Mouse (Mus musculus) liver, embryonic 14.5 days (tissue): ENCODE measurements around the gene Mab21l3. TPM values are rescaled to one million over a fixed set of nuclear protein-coding genes. Genes with fewer than 3 reads are reported as not detected.

Source experiments
- ATAC-seq: fragments of 200-750 bp; cut with Nextera tagmentation; 2 replicates; pipeline ENCODE4 v1.8.0; 2017; ENCODE audit warnings: moderate number of reproducible peaks, mild to moderate bottlenecking, moderate library complexity; ENCODE audit not compliant: insufficient read depth
- DNase-seq, 3 experiments: peaks; one replicate each; pipeline ENCODE4 v3.0.0-alpha.2; 2012 to 2013; ENCODE audit warnings: low read depth in 3 of 3, low spot score in 3 of 3
- H3K27ac ChIP-seq: fragments of 300-500 bp; sonication (generic); 2 replicates; pipeline ENCODE4 v1.5.1; 2014; ENCODE audit warnings: moderate library complexity, mild to moderate bottlenecking, control low read depth, inconsistent platforms
- H3K27me3 ChIP-seq: fragments of 300-500 bp; sonication (generic); 2 replicates; pipeline ENCODE4 v1.6.1; 2014; ENCODE audit warnings: mild to moderate bottlenecking, low read length, moderate library complexity; ENCODE audit not compliant: control insufficient read depth, insufficient read depth
- H3K36me3 ChIP-seq: fragments of 300-500 bp; sonication (generic); replicated peaks from 2 replicates; pipeline ENCODE4 v1.6.1; 2014; ENCODE audit warnings: low read depth; ENCODE audit not compliant: control insufficient read depth, insufficient read depth
- H3K4me1 ChIP-seq, 2 experiments: fragments of 200-500 bp in 1 of 2; fragments of 300-500 bp in 1 of 2; sonication (generic) in 1 of 2; replicated peaks; 2 replicates each; pipeline ENCODE4 v1.6.1; 2012 to 2014; ENCODE audit warnings: antibody characterized with exemption in 1 of 2, inconsistent platforms in 1 of 2, low read length in 1 of 2; ENCODE audit not compliant: control insufficient read depth in 2 of 2, insufficient read depth in 2 of 2
- H3K4me2 ChIP-seq: fragments of 300-500 bp; sonication (generic); 2 replicates; pipeline ENCODE4 v1.6.1; 2014; ENCODE audit warnings: low read depth, mild to moderate bottlenecking, control low read depth, moderate library complexity
- H3K4me3 ChIP-seq, 2 experiments: fragments of 200-500 bp in 1 of 2; fragments of 300-500 bp in 1 of 2; sonication (generic) in 1 of 2; 2 replicates each; pipeline ENCODE4 v1.5.1; 2012 to 2014; ENCODE audit warnings: low read depth in 2 of 2, low read length in 2 of 2, mild to moderate bottlenecking in 2 of 2, control low read depth in 1 of 2, inconsistent platforms in 1 of 2, moderate library complexity in 1 of 2; ENCODE audit not compliant: insufficient read depth in 1 of 2
- H3K9ac ChIP-seq: fragments of 300-500 bp; sonication (generic); replicated peaks from 2 replicates; pipeline ENCODE4 v1.6.1; 2014; ENCODE audit warnings: mild to moderate bottlenecking, control low read depth, moderate library complexity
- H3K9me3 ChIP-seq: fragments of 300-500 bp; sonication (generic); 2 replicates; pipeline ENCODE4 v1.6.1; 2016; ENCODE audit warnings: low read length, mixed read lengths; ENCODE audit not compliant: control insufficient read depth
- CTCF ChIP-seq: IDR thresholded peaks from 2 replicates; pipeline ENCODE4 v1.5.1; 2016; ENCODE audit warnings: antibody characterized with exemption, low read depth, control low read depth
- EP300 ChIP-seq: IDR thresholded peaks from 2 replicates; pipeline ENCODE4 v1.6.1; 2016; ENCODE audit warnings: antibody characterized with exemption, low read depth
- WGBS: fragments of 180-500 bp; shearing (Covaris S2); extraction: QIAGEN DNeasy Blood & Tissue Kit; methylation state at CpG from one replicate; pipeline ENCODE4 v1.1.7; 2014; ENCODE audit not compliant: insufficient replicate concordance; 5-methylcytosine and 5-hydroxymethylcytosine counted together
- polyA plus RNA-seq, 2 experiments: library from polyadenylated mRNA; depleted of rRNA in 1 of 2; stranded (reverse) in 1 of 2; unstranded in 1 of 2; fragments of >200 nt; fragmentation: Nextera tagmentation in 1 of 2; extraction: Ambion mirVana in 1 of 2; gene quantifications; 2 replicates each; pipeline versions ENCODE4 v1.2.1 to v1.2.3; 2012 to 2014

The Mab21l3 gene
- polyA plus RNA-seq, 2 experiments, result 0.02 TPM; not detected in 1

DNA sequence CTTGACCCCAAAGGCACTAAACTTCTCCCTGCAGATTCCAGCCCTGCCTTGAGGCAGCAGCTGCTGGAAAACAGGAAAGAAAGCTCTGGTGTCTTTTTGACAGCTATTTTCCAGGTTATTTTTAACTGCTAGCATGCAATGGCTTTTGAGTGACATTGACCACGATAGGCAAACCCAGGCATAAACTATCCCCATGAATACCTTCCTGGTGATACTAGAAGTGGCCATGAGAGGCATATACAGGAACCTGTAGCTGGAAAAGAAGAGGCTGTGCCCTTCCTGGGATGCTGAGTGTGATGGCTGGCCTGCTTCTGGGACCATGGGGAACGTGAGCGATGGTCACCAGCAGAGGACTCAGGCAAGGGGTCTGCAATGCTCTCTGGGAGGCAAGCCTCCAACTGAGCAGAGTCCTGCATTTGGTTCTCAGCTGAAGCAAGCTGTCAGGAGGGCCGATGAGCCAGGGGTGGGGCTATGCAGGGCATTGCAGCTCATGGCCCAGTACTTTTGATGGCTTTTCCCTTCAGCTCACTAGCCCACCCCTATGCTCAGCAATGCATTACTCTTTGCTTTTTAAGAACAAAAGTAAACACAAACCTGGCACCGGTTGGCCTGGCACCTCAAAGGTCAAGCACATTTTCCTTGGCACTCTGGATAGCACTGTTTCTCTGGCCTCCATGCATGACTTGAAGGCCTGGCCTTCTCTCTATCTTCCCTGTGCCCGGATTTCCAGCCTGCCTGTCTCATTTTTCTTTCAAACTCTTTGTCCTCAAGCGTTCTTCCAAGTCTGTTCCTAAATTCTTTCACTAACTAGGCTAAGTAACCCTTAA, 27.9 kb upstream of the Mab21l3 start:
- Histone ChIP-seq H3K27me3 (no peaks in the 10 kb centered on the region), H3K9me3 (no peaks in the 10 kb centered on the region), H3K36me3 (no peaks in the 10 kb centered on the region), H3K4me3 (no peak overlapping the region), H3K27ac (no peak overlapping the region), H3K9ac (no peak overlapping the region), H3K4me2 (no peak overlapping the region), H3K4me1 (no peaks in the 10 kb centered on the region)
- TF ChIP-seq EP300, result no peak
- no peak for TF ChIP-seq CTCF
- 56% methylated on average over 7 of the region's 7 CpGs for WGBS
- no peak for DNase-seq
- ATAC-seq, result no peak

DNA sequence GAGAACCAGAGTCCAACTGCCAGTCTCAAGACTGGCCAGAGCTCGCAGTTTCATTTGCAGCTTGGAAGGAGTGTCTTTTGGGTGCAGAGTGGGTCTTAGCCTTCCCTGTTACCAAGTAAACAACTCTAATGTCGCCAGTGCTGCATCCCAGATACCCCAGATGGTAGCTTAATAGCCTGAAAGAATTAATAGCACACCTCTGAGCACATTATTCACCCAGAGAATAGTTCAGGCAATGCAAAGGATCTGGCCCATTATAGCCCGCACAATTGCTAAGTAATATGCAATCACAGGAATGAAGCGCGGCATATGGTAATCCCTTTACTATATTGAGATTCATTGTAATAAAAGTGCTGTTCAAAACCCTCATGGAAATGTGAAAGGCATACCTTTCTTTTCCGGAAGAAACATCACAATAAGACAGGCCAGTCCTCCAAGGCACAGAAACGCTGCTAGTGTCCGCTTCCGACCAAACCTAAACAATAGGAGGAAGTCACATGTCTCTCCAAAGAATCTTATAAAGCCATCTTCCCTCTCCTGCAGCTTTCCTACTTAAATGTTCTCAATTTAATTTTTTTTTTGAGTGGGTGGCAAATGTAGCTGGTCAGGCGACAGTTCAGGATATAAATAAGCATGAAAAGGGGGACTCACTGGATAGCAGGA, 26.6 kb upstream of the Mab21l3 start:
- Histone ChIP-seq H3K4me3 (no peak overlapping the region), H3K9me3 (no peaks in the 10 kb centered on the region), H3K36me3 (no peaks in the 10 kb centered on the region), H3K4me1 (no peaks in the 10 kb centered on the region), H3K9ac (no peak overlapping the region), H3K27ac (no peak overlapping the region), H3K27me3 (no peaks in the 10 kb centered on the region), H3K4me2 (no peak overlapping the region)
- 64% methylated on average over 10 of the region's 10 CpGs for WGBS
- TF ChIP-seq EP300, result no peak
- no peak for TF ChIP-seq CTCF
- DNase-seq, result no peak
- no peak for ATAC-seq

DNA sequence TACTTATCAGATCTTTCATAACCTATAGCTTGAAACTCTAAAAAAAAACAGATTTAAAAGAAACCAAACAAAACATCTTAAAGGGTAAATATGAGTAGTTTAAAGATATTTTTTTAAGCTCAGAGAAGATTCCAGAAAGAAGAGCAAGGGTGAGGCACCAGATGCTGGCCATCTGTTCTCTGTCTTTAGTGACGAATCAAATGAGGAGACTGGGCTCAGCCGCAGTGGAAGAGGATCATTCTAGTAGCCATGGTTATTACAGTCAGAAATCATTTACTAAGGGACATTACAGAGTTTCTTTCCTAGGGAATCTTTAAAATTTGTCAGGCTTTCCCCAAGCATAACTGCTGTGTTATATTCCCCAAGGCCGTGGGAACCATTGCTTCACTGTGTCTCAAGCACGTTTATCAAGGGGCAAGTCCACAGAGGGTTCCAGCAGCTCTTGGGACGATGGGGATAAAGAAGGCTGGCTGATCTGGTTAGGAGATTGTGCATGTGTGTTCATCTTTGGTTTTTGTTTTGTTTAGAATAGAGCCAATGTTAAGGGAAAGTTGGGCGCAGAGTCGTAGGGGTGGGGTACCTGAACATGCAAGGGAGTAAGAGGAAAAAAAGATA, 24.4 kb upstream of the Mab21l3 start:
- no peak for ATAC-seq
- no peaks in the 10 kb centered on the region for H3K4me1 ChIP-seq

DNA sequence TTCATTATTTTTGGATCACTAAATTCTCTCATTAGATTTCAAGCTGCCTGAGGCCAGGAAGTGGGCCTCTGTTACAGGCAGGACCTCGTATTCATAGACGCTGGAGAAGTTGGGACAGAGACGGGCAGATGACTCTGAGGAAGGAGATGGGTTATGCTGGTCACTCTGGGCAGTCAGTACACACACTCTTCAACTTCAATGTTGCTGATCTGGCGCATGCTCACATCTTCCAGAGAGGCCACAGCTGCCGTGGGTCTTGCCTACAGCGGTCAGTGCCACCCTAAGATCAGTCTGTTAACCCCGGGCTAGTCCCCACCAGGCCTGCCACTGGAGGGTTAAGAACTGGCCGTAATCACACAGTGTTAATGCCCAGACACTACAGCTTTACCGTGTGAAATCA, 23.2 kb upstream of the Mab21l3 start:
- no peaks in the 10 kb centered on the region for H3K9me3 ChIP-seq
- no peaks in the 10 kb centered on the region for H3K4me1 ChIP-seq
- no peak overlapping the region for H3K4me2 ChIP-seq
- no peaks in the 10 kb centered on the region for H3K36me3 ChIP-seq
- no peaks in the 10 kb centered on the region for H3K27me3 ChIP-seq
- TF ChIP-seq CTCF (no peak), EP300 (no peak)
- H3K9ac ChIP-seq, result no peak overlapping the region
- H3K27ac ChIP-seq, result no peak overlapping the region
- WGBS, result 67% methylated on average over 9 of the region's 9 CpGs
- ATAC-seq (no peak), DNase-seq (no peak)
- H3K4me3 ChIP-seq, result no peak overlapping the region

More for the DNA sequence above, 24.4 kb upstream of the Mab21l3 start:
- Histone ChIP-seq H3K9me3 (no peaks in the 10 kb centered on the region), H3K9ac (no peak overlapping the region), H3K4me2 (no peak overlapping the region), H3K4me3 (no peak overlapping the region), H3K27ac (no peak overlapping the region), H3K27me3 (no peaks in the 10 kb centered on the region), H3K36me3 (no peaks in the 10 kb centered on the region)
- TF ChIP-seq CTCF (no peak), EP300 (no peak)
- WGBS, result 69% methylated on average over 7 of the region's 7 CpGs
- no peak for DNase-seq

DNA sequence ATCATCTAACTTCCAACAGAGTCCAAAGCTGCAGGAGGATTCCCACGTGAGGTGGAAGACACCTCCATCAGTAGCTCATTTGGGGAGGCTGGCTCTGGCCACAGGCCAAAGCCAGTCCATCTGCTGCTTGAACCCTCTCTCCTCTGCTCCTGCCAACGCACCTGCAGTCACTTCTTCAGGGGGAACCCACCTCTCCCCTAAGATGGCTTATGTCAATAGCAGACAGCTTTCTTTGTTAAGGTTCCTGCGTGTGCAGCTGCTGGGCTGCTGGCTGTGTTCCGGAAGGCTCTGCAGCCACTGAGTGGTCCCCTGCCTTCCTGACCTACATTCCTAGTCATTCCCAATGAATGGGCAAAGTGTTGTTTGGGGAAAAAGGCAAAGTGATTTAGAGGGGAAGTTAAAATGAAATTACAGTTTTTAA, 18.3 kb upstream of the Mab21l3 start:
- TF ChIP-seq CTCF (no peak), EP300 (no peak)
- 61% methylated on average over 4 of the region's 4 CpGs for WGBS

More for the DNA sequence above, 18.3 kb upstream of the Mab21l3 start:
- no peak for DNase-seq
- no peak for ATAC-seq
- H3K27ac ChIP-seq, result no peak overlapping the region
- no peaks in the 10 kb centered on the region for H3K36me3 ChIP-seq
- no peaks in the 10 kb centered on the region for H3K9me3 ChIP-seq
- no peaks in the 10 kb centered on the region for H3K4me1 ChIP-seq
- no peak overlapping the region for H3K4me3 ChIP-seq
- no peak overlapping the region for H3K4me2 ChIP-seq
- H3K27me3 ChIP-seq, result no peaks in the 10 kb centered on the region
- no peak overlapping the region for H3K9ac ChIP-seq
